Mouse (Mus musculus): ENCODE measurements around the gene Shisa8.

DNA sequence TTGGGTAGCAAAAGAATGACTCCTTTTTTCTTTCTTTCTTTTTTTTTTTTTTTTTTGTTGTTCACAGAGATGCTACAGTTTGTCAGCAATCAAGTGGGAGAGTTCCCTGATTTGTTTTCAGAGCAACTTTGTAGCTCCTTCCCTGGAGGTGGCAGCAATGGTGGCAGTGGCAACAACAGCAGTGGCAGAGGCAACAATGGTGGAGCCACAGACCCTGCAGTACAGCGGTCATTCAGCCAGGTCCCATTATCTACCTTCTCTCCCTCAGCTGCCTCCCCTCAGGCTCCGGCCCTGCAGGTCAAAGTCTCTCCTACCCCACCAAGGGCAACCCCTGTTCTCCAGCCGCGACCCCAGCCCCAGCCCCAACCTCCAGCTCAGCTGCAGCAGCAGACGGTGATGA is 42.9 kb downstream of the Shisa8 start:
- TF ChIP-seq CTCF (IDR thresholded peaks at IDR 0.05; ENCODE audit: low read depth, low read length) (no peak), POLR2AphosphoS5 (IDR thresholded peaks at IDR 0.05; ENCODE audit: insufficient replicate concordance, low read depth, low read length) (no peak), GATA1 (IDR thresholded peaks at IDR 0.05; ENCODE audit: borderline replicate concordance, low read length) (no peak), TAL1 (conservative IDR thresholded peaks at IDR 0.05; ENCODE audit: low read depth, low read length) (no peak), GATA2 (IDR thresholded peaks at IDR 0.05; ENCODE audit: borderline replicate concordance, low read depth, low read length) (no peak)

Data from G1E (cell line).